Mouse (Mus musculus): ENCODE data around the gene Traf1. TPM values are rescaled to one million over a fixed set of nuclear protein-coding genes. Genes with fewer than 3 reads are reported as not detected.

Traf1 gene
- 4.4 and 5.2 TPM in 2 replicates for polyA plus RNA-seq (2015; fragmentation: Nextera tagmentation; extraction: Ambion mirVana)

GRCm38 (mm10) chr2:34961481-34962036 is at the start of gene Traf1:
Gene Traf1, minus strand, starts transcription at chr2:34961772.

GRCm38 (mm10) chr2:34913218-34914068 is 48.1 kb downstream of the Traf1 start, which contains the start of gene Phf19:
Gene Phf19, minus strand, starts transcription at chr2:34914026.

Other genes with a start within 250 kb of the Traf1 start
- 39.0 and 45.8 TPM in 2 replicates for gene Gapvd1, start 206.5 kb downstream of the Traf1 start, polyA plus RNA-seq (2015; fragmentation: Nextera tagmentation; extraction: Ambion mirVana)
- gene Hspa5, start 189.8 kb downstream of the Traf1 start, polyA plus RNA-seq (2015; fragmentation: Nextera tagmentation; extraction: Ambion mirVana) = 395 and 563 TPM in 2 replicates
- gene Rabepk, start 161.9 kb downstream of the Traf1 start, polyA plus RNA-seq (2015; fragmentation: Nextera tagmentation; extraction: Ambion mirVana) = 41.5 and 42.2 TPM in 2 replicates
- 66.2 and 77.5 TPM in 2 replicates for gene Fbxw2, start 135.5 kb downstream of the Traf1 start, polyA plus RNA-seq (2015; fragmentation: Nextera tagmentation; extraction: Ambion mirVana)
- gene Gm34653, start 128.8 kb downstream of the Traf1 start, polyA plus RNA-seq (2015; fragmentation: Nextera tagmentation; extraction: Ambion mirVana) = 0.08 TPM in 1 of 2 replicates, not detected in the other
- 0.63 and 1.4 TPM in 2 replicates for gene Cutal, start 87.4 kb downstream of the Traf1 start, polyA plus RNA-seq (2015; fragmentation: Nextera tagmentation; extraction: Ambion mirVana)
- 72.3 and 87.7 TPM in 2 replicates for gene Psmd5, start 86.8 kb downstream of the Traf1 start, polyA plus RNA-seq (2015; fragmentation: Nextera tagmentation; extraction: Ambion mirVana)
- 3.5 and 4.5 TPM in 2 replicates for gene Phf19, start 47.7 kb downstream of the Traf1 start, polyA plus RNA-seq (2015; fragmentation: Nextera tagmentation; extraction: Ambion mirVana)
- gene Hc, start 99.7 kb upstream of the Traf1 start, polyA plus RNA-seq (2015; fragmentation: Nextera tagmentation; extraction: Ambion mirVana) = 2.5 and 3.7 TPM in 2 replicates
- 2.5 and 3.2 TPM in 2 replicates for gene AI182371, start 139.8 kb upstream of the Traf1 start, polyA plus RNA-seq (2015; fragmentation: Nextera tagmentation; extraction: Ambion mirVana)
- 10.1 and 16.2 TPM in 2 replicates for gene Cntrl, start 147.7 kb upstream of the Traf1 start, polyA plus RNA-seq (2015; fragmentation: Nextera tagmentation; extraction: Ambion mirVana)
- gene Rab14, start 239.3 kb upstream of the Traf1 start, polyA plus RNA-seq (2015; fragmentation: Nextera tagmentation; extraction: Ambion mirVana) = 270 and 393 TPM in 2 replicates